Mouse (Mus musculus) midbrain, postnatal 0 days (tissue): ENCODE measurements at regions not wholly inside any gene's neighbourhood (a gene's known extent, or its start where the extent isn't known, plus 50 kb on each side); places are given as distances from the start of the nearest gene placed in this dataset.

Source experiments
- ATAC-seq: fragments of 200-750 bp; cut with Nextera tagmentation; 2 replicates; pipeline ENCODE4 v1.8.0; 2017; ENCODE audit warnings: moderate number of reproducible peaks, mild to moderate bottlenecking, moderate TSS enrichment, moderate library complexity; ENCODE audit not compliant: low FRiP score
- DNase-seq: peaks from one replicate; pipeline ENCODE4 v3.0.0-alpha.2; 2015; ENCODE audit warnings: low spot score
- H3K27ac ChIP-seq: fragments of 300-500 bp; sonication (generic); 2 replicates; pipeline ENCODE4 v1.5.1; 2014; ENCODE audit warnings: low read depth, mild to moderate bottlenecking, low read length, mixed read lengths
- H3K27me3 ChIP-seq: fragments of 300-500 bp; sonication (generic); 2 replicates; pipeline ENCODE4 v1.6.1; 2014; ENCODE audit warnings: low read length, control low read depth, mixed read lengths; ENCODE audit not compliant: insufficient read depth
- H3K36me3 ChIP-seq: fragments of 300-500 bp; sonication (generic); 2 replicates; pipeline ENCODE4 v1.6.1; 2014; ENCODE audit warnings: low read length, control low read depth, mixed read lengths; ENCODE audit not compliant: insufficient read depth
- H3K4me1 ChIP-seq: fragments of 300-500 bp; sonication (generic); 2 replicates; pipeline ENCODE4 v1.6.1; 2014; ENCODE audit warnings: mild to moderate bottlenecking, control low read depth, antibody characterized with exemption, low read length, mixed read lengths; ENCODE audit not compliant: insufficient read depth
- H3K4me2 ChIP-seq: fragments of 300-500 bp; sonication (generic); 2 replicates; pipeline ENCODE4 v1.6.1; 2014; ENCODE audit warnings: low read depth, mild to moderate bottlenecking, low read length, mixed read lengths; ENCODE audit not compliant: poor library complexity, severe bottlenecking
- H3K4me3 ChIP-seq: fragments of 300-500 bp; sonication (generic); 2 replicates; pipeline ENCODE4 v1.5.1; 2014; ENCODE audit warnings: low read depth, mild to moderate bottlenecking, low read length, moderate library complexity
- H3K9ac ChIP-seq: fragments of 300-500 bp; sonication (generic); replicated peaks from 2 replicates; pipeline ENCODE4 v1.6.1; 2014; ENCODE audit warnings: mild to moderate bottlenecking, low read length, moderate library complexity, mixed read lengths; ENCODE audit not compliant: poor library complexity, severe bottlenecking
- H3K9me3 ChIP-seq: fragments of 300-500 bp; sonication (generic); 2 replicates; pipeline ENCODE4 v1.6.1; 2016; ENCODE audit warnings: low read length, control low read depth
- CTCF ChIP-seq: IDR thresholded peaks from 2 replicates; pipeline ENCODE4 v1.5.1; 2016; ENCODE audit warnings: antibody characterized with exemption, mild to moderate bottlenecking
- WGBS: fragments of 180-500 bp; shearing (Covaris S2); extraction: QIAGEN DNeasy Blood & Tissue Kit; methylation state at CpG from one replicate; pipeline ENCODE4 v1.1.7; 2014; 5-methylcytosine and 5-hydroxymethylcytosine counted together

DNA sequence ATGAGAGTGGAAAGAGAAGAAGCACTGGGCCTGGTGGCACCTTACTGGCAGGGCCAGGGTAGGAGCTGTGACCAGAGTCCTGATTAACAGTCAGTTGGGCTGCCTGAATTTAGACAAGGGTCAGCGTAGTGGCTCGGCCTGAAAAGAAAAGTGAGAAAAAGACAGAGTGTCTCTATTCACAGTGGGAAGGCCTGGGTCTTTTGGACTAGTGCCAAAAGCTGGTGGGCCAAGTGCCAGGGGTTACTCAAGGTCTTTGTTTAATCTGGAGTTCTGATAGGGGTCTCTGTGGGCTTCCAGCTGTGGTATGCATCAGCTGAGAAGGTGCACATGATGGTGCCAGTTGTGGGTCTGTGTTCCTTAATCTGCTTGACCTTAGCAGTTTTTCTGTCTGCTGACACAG is 2129.4 kb upstream of the Pcdh20 start:
- ATAC-seq (peak; percentile 31; the same call in 1 of the 2 replicates), DNase-seq (peak; percentile 40)
- H3K4me2 ChIP-seq, result no peak overlapping the region
- TF ChIP-seq CTCF, result no peak
- H3K27ac ChIP-seq, result no peak overlapping the region
- no peaks in the 10 kb centered on the region for H3K27me3 ChIP-seq
- WGBS, result 14% methylated on average over 2 of the region's 2 CpGs
- H3K4me3 ChIP-seq, result no peak overlapping the region
- no peaks in the 10 kb centered on the region for H3K9me3 ChIP-seq
- H3K4me1 ChIP-seq, result no peaks in the 10 kb centered on the region
- H3K36me3 ChIP-seq, result no peaks in the 10 kb centered on the region
- no peak overlapping the region for H3K9ac ChIP-seq
